Mouse (Mus musculus): Measurements from ENCODE around the gene Vsx2. TPM values are rescaled to one million over a fixed set of nuclear protein-coding genes. Genes with fewer than 3 reads are reported as not detected.

The Vsx2 gene
- polyA plus RNA-seq, 1 experiment from 2014 or later: 3.4 TPM

DNA sequence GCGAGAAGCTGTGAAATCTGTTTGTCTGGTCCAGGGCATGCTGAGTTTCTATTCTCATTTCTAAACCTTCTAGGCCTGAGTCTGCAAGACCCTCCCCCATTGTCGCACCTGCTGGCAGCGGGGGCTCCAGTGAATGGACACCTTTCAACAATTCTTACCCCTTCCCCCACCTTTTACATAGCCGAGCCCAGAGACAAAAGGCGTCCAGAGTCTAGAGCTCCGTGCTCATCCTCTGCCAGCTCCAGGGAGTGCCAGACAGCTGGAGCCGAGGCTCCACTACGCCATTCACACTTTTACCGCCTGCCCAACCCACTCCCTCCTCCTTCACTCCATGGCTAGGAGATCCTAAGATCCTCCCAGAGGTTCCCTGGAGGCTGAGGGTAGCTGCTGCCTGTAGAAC, 55.6 kb downstream of the Vsx2 start:
- Histone ChIP-seq H3K9me3 (no peaks in the 10 kb centered on the region), H3K4me3 (peak overlapping the region; percentile 35), H3K4me1 (replicated peaks) (peaks cover 11% of the 10 kb centered on the region), H3K27ac (peak overlapping the region; percentile 59), H3K27me3 (ENCODE audit: insufficient read depth, poor library complexity, severe bottlenecking) (peaks cover 29% of the 10 kb centered on the region), H3K36me3 (no peaks in the 10 kb centered on the region)
- peak; percentile 21 for DNase-seq (ENCODE audit: low spot score)
- 2% methylated on average over 9 of the region's 9 CpGs for WGBS

DNA sequence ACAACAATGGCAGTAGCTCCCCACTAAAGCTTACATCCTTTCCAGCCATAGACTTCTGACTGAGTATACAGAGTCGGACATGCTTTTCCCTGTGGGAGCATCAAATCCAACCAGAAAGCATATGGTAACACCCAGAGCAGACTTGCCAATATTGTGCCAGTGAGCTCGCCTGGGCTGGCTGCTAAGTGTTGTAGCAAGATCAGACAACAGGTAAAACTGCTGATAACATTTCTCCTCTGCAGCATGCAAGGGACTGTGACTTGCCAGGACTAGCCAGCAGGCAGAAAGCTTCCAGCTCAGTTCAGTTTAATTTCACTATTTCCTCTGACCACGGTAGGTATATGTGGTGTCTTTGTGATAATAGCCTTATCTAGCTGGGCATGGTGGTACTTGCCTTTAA, 62.3 kb downstream of the Vsx2 start:
- Histone ChIP-seq H3K9me3 (no peaks in the 10 kb centered on the region), H3K4me3 (no peak overlapping the region), H3K4me1 (replicated peaks) (no peaks in the 10 kb centered on the region), H3K27ac (no peak overlapping the region), H3K27me3 (ENCODE audit: insufficient read depth, poor library complexity, severe bottlenecking) (no peaks in the 10 kb centered on the region), H3K36me3 (no peaks in the 10 kb centered on the region)
- no peak for DNase-seq (ENCODE audit: low spot score)
- WGBS: 76% methylated on average over 3 of the region's 3 CpGs

DNA sequence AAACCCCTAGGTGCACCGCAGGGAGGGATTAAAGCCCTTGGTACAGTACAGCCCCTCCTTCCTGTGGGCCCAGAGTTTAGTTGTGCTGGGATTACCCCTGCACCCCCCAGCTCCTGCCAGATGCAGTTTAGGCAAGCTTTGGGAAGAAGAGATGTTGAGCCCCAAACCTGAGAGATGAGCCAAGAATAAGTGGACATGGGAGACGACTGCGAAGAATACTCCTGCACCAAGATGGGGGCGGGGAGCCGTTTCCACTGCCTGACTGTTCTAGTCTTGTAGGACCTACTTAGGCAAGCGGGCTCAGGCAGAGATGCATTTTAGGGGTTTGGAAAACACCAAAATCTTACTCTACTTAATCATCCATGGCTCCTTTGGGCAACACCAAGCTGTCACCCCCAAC, 70.7 kb downstream of the Vsx2 start:
- Histone ChIP-seq H3K27ac (no peak overlapping the region), H3K27me3 (ENCODE audit: insufficient read depth, poor library complexity, severe bottlenecking) (peaks cover 57% of the 10 kb centered on the region), H3K4me3 (no peak overlapping the region), H3K9me3 (no peaks in the 10 kb centered on the region), H3K36me3 (no peaks in the 10 kb centered on the region), H3K4me1 (replicated peaks) (peaks cover 24% of the 10 kb centered on the region; the same call in 1 of the 2 replicates)
- no peak for DNase-seq (ENCODE audit: low spot score)
- WGBS: 5% methylated on average over 6 of the region's 6 CpGs

DNA sequence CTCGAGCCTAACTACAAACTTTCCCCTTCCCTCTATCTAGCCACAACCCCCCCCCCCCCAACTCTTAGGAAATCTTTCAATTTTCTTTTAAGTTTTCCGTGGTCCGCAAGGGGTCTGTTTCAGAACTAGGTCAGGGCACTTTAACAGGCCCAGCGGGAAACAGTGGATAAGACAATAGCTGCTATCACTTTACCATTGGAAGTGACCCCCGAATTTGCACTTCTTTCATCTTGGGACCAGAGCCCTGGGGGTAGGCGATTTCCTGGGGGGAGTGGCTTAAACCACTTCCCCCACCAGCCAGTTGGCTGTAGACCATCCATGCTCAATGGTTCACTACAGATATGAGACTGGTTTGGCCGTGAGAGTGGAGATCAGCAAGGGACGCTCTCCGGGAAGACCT, 71.1 kb downstream of the Vsx2 start, which contains the start of gene Vrtn:
Vrtn (plus strand) TSS at position 366 of the 400 bp plus-strand sequence.
- Histone ChIP-seq H3K27me3 (ENCODE audit: insufficient read depth, poor library complexity, severe bottlenecking) (peaks cover 57% of the 10 kb centered on the region), H3K27ac (no peak within 1 kb of the TSS), H3K4me3 (0 out of 2 replicates have a peak within 1 kb of the TSS, but pooled peaks have one; percentile 6), H3K4me1 (replicated peaks) (peaks cover 24% of the 10 kb centered on the region; the same call in 1 of the 2 replicates), H3K36me3 (no peaks in the 10 kb centered on the region), H3K9me3 (no peaks in the 10 kb centered on the region)
- 3% methylated on average over 9 of the region's 9 CpGs for WGBS
- no peak for DNase-seq (ENCODE audit: low spot score)

Other genes with a start within 250 kb of the Vsx2 start
- 46.5 and 48.9 TPM in 2 replicates for gene Coq6, start 208.1 kb upstream of the Vsx2 start, polyA plus RNA-seq (2016; fragmentation: Nextera tagmentation; extraction: Ambion mirVana)
- 6.8 and 10.7 TPM in 2 replicates for gene Fam161b, start 207.9 kb upstream of the Vsx2 start, polyA plus RNA-seq (2016; fragmentation: Nextera tagmentation; extraction: Ambion mirVana)
- 7.6 and 8.6 TPM in 2 replicates for gene Entpd5, start 160.7 kb upstream of the Vsx2 start, polyA plus RNA-seq (2016; fragmentation: Nextera tagmentation; extraction: Ambion mirVana)
- 0.68 and 1.0 TPM in 2 replicates for gene Bbof1, start 160.7 kb upstream of the Vsx2 start, polyA plus RNA-seq (2016; fragmentation: Nextera tagmentation; extraction: Ambion mirVana)
- 23.3 and 24.1 TPM in 2 replicates for gene Rnf113a2, start 152.6 kb upstream of the Vsx2 start, polyA plus RNA-seq (2016; fragmentation: Nextera tagmentation; extraction: Ambion mirVana)
- 15.6 and 16.4 TPM in 2 replicates for gene Aldh6a1, start 118.8 kb upstream of the Vsx2 start, polyA plus RNA-seq (2016; fragmentation: Nextera tagmentation; extraction: Ambion mirVana)
- gene Lin52, start 118.3 kb upstream of the Vsx2 start, polyA plus RNA-seq (2016; fragmentation: Nextera tagmentation; extraction: Ambion mirVana): 30.4 and 30.8 TPM in 2 replicates
- gene Abcd4, start 47.7 kb downstream of the Vsx2 start, polyA plus RNA-seq (2016; fragmentation: Nextera tagmentation; extraction: Ambion mirVana): 12.0 and 14.1 TPM in 2 replicates
- gene Vrtn, start 71.3 kb downstream of the Vsx2 start, polyA plus RNA-seq (2016; fragmentation: Nextera tagmentation; extraction: Ambion mirVana): 0.09 TPM in 1 of 2 replicates, not detected in the other
- 1.5 TPM in 1 of 2 replicates, not detected in the other for gene Syndig1l, start 129.1 kb downstream of the Vsx2 start, polyA plus RNA-seq (2016; fragmentation: Nextera tagmentation; extraction: Ambion mirVana)
- gene Npc2, start 203.4 kb downstream of the Vsx2 start, polyA plus RNA-seq (2016; fragmentation: Nextera tagmentation; extraction: Ambion mirVana): 77.2 and 89.0 TPM in 2 replicates
- 160 and 181 TPM in 2 replicates for gene Isca2, start 203.5 kb downstream of the Vsx2 start, polyA plus RNA-seq (2016; fragmentation: Nextera tagmentation; extraction: Ambion mirVana)